Mouse (Mus musculus) hindbrain, embryonic 16.5 days (tissue): ENCODE data around the gene Irgm1. TPM values are rescaled to one million over a fixed set of nuclear protein-coding genes. Genes with fewer than 3 reads are reported as not detected.

Experiments
- ATAC-seq: fragments of 200-750 bp; cut with Nextera tagmentation; 2 replicates; pipeline ENCODE4 v1.8.0; 2017; ENCODE audit warnings: moderate TSS enrichment, moderate library complexity
- H3K27ac ChIP-seq: fragments of 300-500 bp; sonication (generic); 2 replicates; pipeline ENCODE4 v1.5.1; 2014; ENCODE audit warnings: low read depth, mild to moderate bottlenecking, control low read depth, low read length, moderate library complexity
- H3K27me3 ChIP-seq: fragments of 300-500 bp; sonication (generic); replicated peaks from 2 replicates; pipeline ENCODE4 v1.6.1; 2014; ENCODE audit warnings: low read length; ENCODE audit not compliant: control insufficient read depth, insufficient read depth
- H3K36me3 ChIP-seq: fragments of 300-500 bp; sonication (generic); 2 replicates; pipeline ENCODE4 v1.6.1; 2014; ENCODE audit warnings: mild to moderate bottlenecking, low read length, moderate library complexity, mixed read lengths; ENCODE audit not compliant: control insufficient read depth, insufficient read depth
- H3K4me1 ChIP-seq: fragments of 300-500 bp; sonication (generic); 2 replicates; pipeline ENCODE4 v1.6.1; 2014; ENCODE audit warnings: low read depth, low read length; ENCODE audit not compliant: control insufficient read depth, insufficient read depth
- H3K4me2 ChIP-seq: fragments of 300-500 bp; sonication (generic); 2 replicates; pipeline ENCODE4 v1.6.1; 2014; ENCODE audit warnings: mild to moderate bottlenecking, low read length, control low read depth, moderate library complexity
- H3K4me3 ChIP-seq: fragments of 300-500 bp; sonication (generic); 2 replicates; pipeline ENCODE4 v1.5.1; 2014; ENCODE audit warnings: mild to moderate bottlenecking, low read length, control low read depth, moderate library complexity
- H3K9ac ChIP-seq: fragments of 300-500 bp; sonication (generic); 2 replicates; pipeline ENCODE4 v1.6.1; 2014; ENCODE audit warnings: low read depth, mild to moderate bottlenecking, control low read depth, low read length, moderate library complexity
- H3K9me3 ChIP-seq: fragments of 300-500 bp; sonication (generic); 2 replicates; pipeline ENCODE4 v1.6.1; 2014; ENCODE audit warnings: mild to moderate bottlenecking, low read length, moderate library complexity; ENCODE audit not compliant: control insufficient read depth
- WGBS: fragments of 180-500 bp; shearing (Covaris S2); extraction: QIAGEN DNeasy Blood & Tissue Kit; methylation state at CpG from one replicate; pipeline ENCODE4 v1.1.7; 2014; 5-methylcytosine and 5-hydroxymethylcytosine counted together
- polyA plus RNA-seq: library from polyadenylated mRNA; unstranded; fragments of >200 nt; fragmentation: Nextera tagmentation; extraction: Ambion mirVana; gene quantifications from 2 replicates; pipeline ENCODE4 v1.2.1, GENCODE M21; 2015

Gene Irgm1
- polyA plus RNA-seq, 1 experiment from 2014 or later: 5.4 TPM

- peaks cover 25% of the 10 kb centered on the region for H3K4me1 ChIP-seq
- H3K27ac ChIP-seq: no peak overlapping the region
- H3K4me2 ChIP-seq: no peak overlapping the region
- H3K36me3 ChIP-seq: no peaks in the 10 kb centered on the region
- no peak overlapping the region for H3K9ac ChIP-seq
- H3K4me3 ChIP-seq: no peak overlapping the region
- H3K27me3 ChIP-seq: peaks cover 5% of the 10 kb centered on the region; the same call in 1 of the 2 replicates
- 81% methylated on average over 7 of the region's 7 CpGs for WGBS
- H3K9me3 ChIP-seq: no peaks in the 10 kb centered on the region
- ATAC-seq: no peak
These were observed 51.7 kb downstream of the Irgm1 start for GRCm38 (mm10) chr11:48819614-48820307.

GRCm38 (mm10) chr11:48818346-48818745 is 53.1 kb downstream of the Irgm1 start:
- no peaks in the 10 kb centered on the region for H3K36me3 ChIP-seq

GRCm38 (mm10) chr11:48817794-48818193 is 53.7 kb downstream of the Irgm1 start:
- H3K4me1 ChIP-seq: peaks cover 25% of the 10 kb centered on the region
- peak overlapping the region; percentile 79 for H3K4me3 ChIP-seq
- no peak for ATAC-seq
- peak overlapping the region; percentile 96 for H3K27ac ChIP-seq
- no peaks in the 10 kb centered on the region for H3K9me3 ChIP-seq
- H3K9ac ChIP-seq: peak overlapping the region; percentile 80
- WGBS: 9% methylated on average over 9 of the region's 9 CpGs
- H3K4me2 ChIP-seq: peak overlapping the region; percentile 91
- no peaks in the 10 kb centered on the region for H3K27me3 ChIP-seq
- H3K36me3 ChIP-seq: no peaks in the 10 kb centered on the region

More at GRCm38 (mm10) chr11:48818346-48818745, 53.1 kb downstream of the Irgm1 start:
- no peak for ATAC-seq
- no peaks in the 10 kb centered on the region for H3K9me3 ChIP-seq
- WGBS: under 1% methylated on average over 16 of the region's 16 CpGs
- H3K27me3 ChIP-seq: no peaks in the 10 kb centered on the region
- H3K27ac ChIP-seq: no peak overlapping the region
- peak overlapping the region; percentile 80; the same call in 1 of the 2 replicates for H3K9ac ChIP-seq
- H3K4me3 ChIP-seq: peak overlapping the region; percentile 79
- H3K4me2 ChIP-seq: peak overlapping the region; percentile 91
- peaks cover 22% of the 10 kb centered on the region for H3K4me1 ChIP-seq

- H3K27ac ChIP-seq: peak within 1 kb of the TSS; percentile 96
- peak; percentile 97 for ATAC-seq
- peaks cover 2% of the 10 kb centered on the region; the same call in 1 of the 2 replicates for H3K36me3 ChIP-seq
- peak within 1 kb of the TSS; percentile 87 for H3K9ac ChIP-seq
- under 1% methylated on average over 68 of the region's 77 CpGs for WGBS
- H3K4me2 ChIP-seq: peak within 1 kb of the TSS; percentile 91
- H3K4me1 ChIP-seq: peaks cover 25% of the 10 kb centered on the region
- no peaks in the 10 kb centered on the region for H3K9me3 ChIP-seq
- H3K27me3 ChIP-seq: no peaks in the 10 kb centered on the region
- peak within 1 kb of the TSS; percentile 79 for H3K4me3 ChIP-seq
These were observed 54.5 kb downstream of the Irgm1 start, which contains the start of gene Trim41 for GRCm38 (mm10) chr11:48816800-48817665. Gene Trim41, minus strand, starts transcription at chr11:48817353.

- 2% methylated on average over 23 of the region's 23 CpGs for WGBS
- peak overlapping the region; percentile 90 for H3K4me2 ChIP-seq
- ATAC-seq: peak; percentile 63
- peaks cover 25% of the 10 kb centered on the region for H3K4me1 ChIP-seq
- no peaks in the 10 kb centered on the region for H3K27me3 ChIP-seq
- H3K27ac ChIP-seq: peak overlapping the region; percentile 83
- no peaks in the 10 kb centered on the region for H3K9me3 ChIP-seq
- peaks cover 9% of the 10 kb centered on the region for H3K36me3 ChIP-seq
- H3K9ac ChIP-seq: peak overlapping the region; percentile 87
- H3K4me3 ChIP-seq: peak overlapping the region; percentile 79
These were observed 55.2 kb downstream of the Irgm1 start for GRCm38 (mm10) chr11:48816281-48816781.

GRCm38 (mm10) chr11:48815851-48816250 is 55.6 kb downstream of the Irgm1 start:
- Histone ChIP-seq H3K4me1 (peaks cover 25% of the 10 kb centered on the region), H3K36me3 (peaks cover 11% of the 10 kb centered on the region), H3K27ac (no peak overlapping the region), H3K4me3 (peak overlapping the region; percentile 79), H3K27me3 (no peaks in the 10 kb centered on the region), H3K4me2 (peak overlapping the region; percentile 90), H3K9ac (peak overlapping the region; percentile 87), H3K9me3 (no peaks in the 10 kb centered on the region)
- WGBS: 82% methylated on average over 16 of the region's 16 CpGs
- ATAC-seq: no peak

- Histone ChIP-seq H3K27me3 (no peaks in the 10 kb centered on the region), H3K9me3 (no peaks in the 10 kb centered on the region), H3K27ac (no peak overlapping the region), H3K4me2 (no peak overlapping the region), H3K9ac (no peak overlapping the region), H3K4me3 (no peak overlapping the region), H3K4me1 (peaks cover 25% of the 10 kb centered on the region), H3K36me3 (peaks cover 21% of the 10 kb centered on the region)
- no peak for ATAC-seq
These were observed 57.7 kb downstream of the Irgm1 start for GRCm38 (mm10) chr11:48813782-48814181.
